Mouse (Mus musculus) gonadal fat pad, adult 2 months (tissue): Measurements from ENCODE around the gene Bpgm. TPM values are rescaled to one million over a fixed set of nuclear protein-coding genes. Genes with fewer than 3 reads are reported as not detected.

Experiments used
- DNase-seq: peaks from one replicate; pipeline ENCODE4 v3.0.0-alpha.2; 2012; ENCODE audit warnings: low read depth
- polyA plus RNA-seq: library from polyadenylated mRNA; depleted of rRNA; stranded (reverse); fragments of >200 nt; gene quantifications from 2 replicates; pipeline ENCODE4 v1.2.3, GENCODE M21; 2012

Gene Bpgm
- polyA plus RNA-seq, 1 experiment, result 23.4 TPM

- no peak for DNase-seq
Measured at GRCm38 (mm10) chr6:34483811-34484210, 7.8 kb downstream of the Bpgm start.

- no peak for DNase-seq
Measured at GRCm38 (mm10) chr6:34486071-34486626, 10.1 kb downstream of the Bpgm start.

GRCm38 (mm10) chr6:34493327-34494095 is 17.5 kb downstream of the Bpgm start:
- no peak for DNase-seq

GRCm38 (mm10) chr6:34495140-34495551 is 19.1 kb downstream of the Bpgm start:
- DNase-seq, result no peak

- no peak for DNase-seq
Measured at GRCm38 (mm10) chr6:34497991-34498625, 22.1 kb downstream of the Bpgm start.

- DNase-seq, result no peak
Measured at GRCm38 (mm10) chr6:34502291-34502690, 26.3 kb downstream of the Bpgm start.

GRCm38 (mm10) chr6:34505957-34506356 is 29.9 kb downstream of the Bpgm start:
- no peak for DNase-seq

GRCm38 (mm10) chr6:34507581-34507980 is 31.6 kb downstream of the Bpgm start:
- DNase-seq, result no peak

GRCm38 (mm10) chr6:34508016-34508415 is 32.0 kb downstream of the Bpgm start:
- DNase-seq, result no peak

- DNase-seq, result no peak
Measured at GRCm38 (mm10) chr6:34510277-34510676, 34.3 kb downstream of the Bpgm start.

- DNase-seq, result no peak
Measured at GRCm38 (mm10) chr6:34511410-34511809, 35.4 kb downstream of the Bpgm start.

- DNase-seq, result no peak
Measured at GRCm38 (mm10) chr6:34512741-34513140, 36.7 kb downstream of the Bpgm start.

GRCm38 (mm10) chr6:34514655-34515054 is 38.6 kb downstream of the Bpgm start:
- no peak for DNase-seq

- DNase-seq, result no peak
Measured at GRCm38 (mm10) chr6:34515098-34515782, 39.2 kb downstream of the Bpgm start.

- DNase-seq, result no peak
Measured at GRCm38 (mm10) chr6:34515783-34516099, 39.7 kb downstream of the Bpgm start.

GRCm38 (mm10) chr6:34517750-34518149 is 41.7 kb downstream of the Bpgm start:
- DNase-seq, result no peak

- no peak for DNase-seq
Measured at GRCm38 (mm10) chr6:34519087-34519486, 43.1 kb downstream of the Bpgm start.

- DNase-seq, result no peak
Measured at GRCm38 (mm10) chr6:34520491-34520890, 44.5 kb downstream of the Bpgm start.

GRCm38 (mm10) chr6:34520912-34521311 is 44.9 kb downstream of the Bpgm start:
- no peak for DNase-seq

GRCm38 (mm10) chr6:34523476-34523875 is 47.5 kb downstream of the Bpgm start:
- DNase-seq, result no peak

GRCm38 (mm10) chr6:34525499-34525924 is 49.5 kb downstream of the Bpgm start:
- DNase-seq, result no peak

- no peak for DNase-seq
Measured at GRCm38 (mm10) chr6:34525927-34526326, 49.9 kb downstream of the Bpgm start.

- DNase-seq, result no peak
Measured at GRCm38 (mm10) chr6:34526389-34526788, 50.4 kb downstream of the Bpgm start.
